Mouse (Mus musculus) erythroblast, embryonic 14.5 days (primary cell): ENCODE data around the gene Fam117a.

ENCODE experiments used
- GATA1 ChIP-seq: IDR thresholded peaks from 2 replicates; pipeline ENCODE4 v1.6.1; 2012; ENCODE audit warnings: low read length, inconsistent platforms, mixed read lengths
- TAL1 ChIP-seq: IDR thresholded peaks from 3 replicates; pipeline ENCODE4 v1.6.1; 2012; ENCODE audit warnings: low read length, inconsistent platforms, mixed read lengths

DNA sequence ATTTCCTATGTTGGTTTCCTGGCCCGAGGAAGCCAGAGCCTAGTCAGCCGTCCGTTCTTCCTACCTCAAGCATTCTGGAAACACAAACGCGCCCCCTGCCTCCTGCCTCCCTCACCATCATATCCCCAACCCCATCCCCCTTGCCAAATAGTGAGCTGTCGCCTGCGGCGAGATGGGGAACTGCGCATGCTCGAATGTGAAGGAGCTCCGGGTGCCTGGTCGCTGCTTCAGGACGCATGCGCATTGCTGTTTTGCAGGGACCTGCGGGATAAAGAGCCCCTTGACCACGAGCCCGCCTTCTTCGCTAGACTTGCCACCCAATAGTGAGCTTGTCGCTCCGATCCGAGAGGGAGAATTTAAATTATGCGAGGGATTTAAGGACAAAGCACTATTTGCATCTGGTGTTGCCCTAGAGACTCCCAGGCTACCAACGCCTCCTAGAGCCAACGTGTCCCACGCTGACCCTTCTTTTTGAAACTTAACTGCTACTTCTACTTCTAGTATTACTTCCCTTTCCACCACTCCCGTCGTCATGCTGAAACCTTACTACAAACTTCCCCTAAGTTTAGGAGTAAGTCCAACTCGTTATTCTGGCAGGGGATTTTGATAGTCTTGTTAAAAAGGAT lies 77.8 kb downstream of the Fam117a start:
- TF ChIP-seq GATA1 (no peak), TAL1 (no peak)
